Comparison of ENCODE assay signal across 8 mouse cellular contexts in genomic region chr9:68653211-68654038, GRCm38 (mm10). TPM values are rescaled to one million over a fixed set of nuclear protein-coding genes. Genes with fewer than 3 reads are reported as not detected.
DNase-seq lines count a peak whose midpoint lies in the region; ATAC-seq and TF ChIP-seq lines count a peak whose summit lies in the region.

Gene Rora (plus strand): TSS chr9:68653786.

- peak within 1 kb of the TSS; percentile 69 for H3K4me3 ChIP-seq in embryonic fibroblast, embryonic 13.5 days (ENCODE audit: insufficient read depth, low read length)
- H3K4me3 ChIP-seq in heart, embryonic 10.5 days, result peak within 1 kb of the TSS; percentile 85
- H3K4me3 ChIP-seq in limb, embryonic 14.5 days (replicated peaks; ENCODE audit: low read length), result peak within 1 kb of the TSS; percentile 80

- TF ChIP-seq CTCF in embryonic fibroblast, embryonic 13.5 days (IDR thresholded peaks at IDR 0.05; ENCODE audit: borderline replicate concordance, insufficient read depth, low read length), result 0 out of 2 replicates have a peak, but pooled peaks have one; percentile 10

- no peaks in the 10 kb centered on the region for H3K4me1 ChIP-seq in embryonic fibroblast, embryonic 13.5 days (ENCODE audit: control insufficient read depth, insufficient read depth, low read length)
- peaks cover 15% of the 10 kb centered on the region; the same call in 1 of the 2 replicates for H3K4me1 ChIP-seq in heart, embryonic 10.5 days
- peaks cover 9% of the 10 kb centered on the region; the same call in 1 of the 2 replicates for H3K4me1 ChIP-seq in limb, embryonic 14.5 days (ENCODE audit: control insufficient read depth, insufficient read depth, low read length)

- H3K27ac ChIP-seq in embryonic fibroblast, embryonic 13.5 days (ENCODE audit: insufficient read depth, low read length), result peak within 1 kb of the TSS; percentile 32; the same call in 1 of the 2 replicates
- H3K27ac ChIP-seq in heart, embryonic 10.5 days, result peak within 1 kb of the TSS; percentile 92
- peak within 1 kb of the TSS; percentile 87 for H3K27ac ChIP-seq in limb, embryonic 14.5 days (replicated peaks; ENCODE audit: low read depth, low read length)

- peak within 1 kb of the TSS; percentile 97 for H3K4me2 ChIP-seq in limb, embryonic 14.5 days (replicated peaks; ENCODE audit: low read depth, low read length, severe bottlenecking)

- H3K27me3 ChIP-seq in heart, embryonic 10.5 days (ENCODE audit: insufficient read depth, poor library complexity, severe bottlenecking), result peaks cover 4% of the 10 kb centered on the region; the same call in 1 of the 2 replicates
- no peaks in the 10 kb centered on the region for H3K27me3 ChIP-seq in limb, embryonic 14.5 days (ENCODE audit: control insufficient read depth, insufficient read depth, low read length)

- peak; percentile 10 for DNase-seq in thymus, postnatal 4 days
- no peak for DNase-seq in thymus, postnatal 14 days
- DNase-seq in heart, embryonic 10.5 days (ENCODE audit: low spot score), result peak; percentile 81
- DNase-seq in kidney, adult 9 months, result peak; percentile 55
- peak; percentile 72 for DNase-seq in limb, embryonic 14.5 days (ENCODE audit: low spot score)
- DNase-seq in neural tube, embryonic 10.5 days (ENCODE audit: extremely low spot score, low spot score), result peak; percentile 85
- peak; percentile 59 for DNase-seq in urinary bladder, adult 2 months (ENCODE audit: low spot score)

- WGBS in heart, embryonic 10.5 days, result under 1% methylated on average over 72 of the region's 72 CpGs
- WGBS in limb, embryonic 14.5 days, result under 1% methylated on average over 67 of the region's 72 CpGs

- TF ChIP-seq POLR2A in embryonic fibroblast, embryonic 13.5 days (IDR thresholded peaks at IDR 0.05; ENCODE audit: low read depth, low read length), result peak; percentile 60
- TF ChIP-seq POLR2A in limb, embryonic 14.5 days (IDR thresholded peaks at IDR 0.05; ENCODE audit: borderline replicate concordance, extremely low read depth, insufficient read depth, insufficient read length), result 0 out of 2 replicates have a peak, but pooled peaks have one; percentile 35

- no peaks in the 10 kb centered on the region for H3K9me3 ChIP-seq in heart, embryonic 10.5 days
- no peaks in the 10 kb centered on the region for H3K9me3 ChIP-seq in limb, embryonic 14.5 days (ENCODE audit: control insufficient read depth, low read length)

- no peaks in the 10 kb centered on the region for H3K36me3 ChIP-seq in heart, embryonic 10.5 days
- H3K36me3 ChIP-seq in limb, embryonic 14.5 days (ENCODE audit: control insufficient read depth, insufficient read depth, low read length), result no peaks in the 10 kb centered on the region

- H3K9ac ChIP-seq in limb, embryonic 14.5 days (ENCODE audit: low read depth, low read length, severe bottlenecking), result peak within 1 kb of the TSS; percentile 76

- peak; percentile 83 for ATAC-seq in limb, embryonic 14.5 days (ENCODE audit: low FRiP score, low read depth)

RNA-seq across cellular contexts. Expression of gene Rora, which starts in this region (rescaled TPM):
- polyA plus RNA-seq in embryonic fibroblast, embryonic 13.5 days (2011; ENCODE audit: insufficient read length, low read depth, missing spikeins), result 9.4 and 11.2 TPM in 2 replicates
- polyA plus RNA-seq in heart, embryonic 10.5 days (2016; fragmentation: Nextera tagmentation; extraction: Ambion mirVana), result 5.0 and 5.1 TPM in 2 replicates
- 3.7 and 4.5 TPM in 2 replicates for polyA plus RNA-seq in limb, embryonic 14.5 days (2012; rRNA removed)
- 10.1 and 11.4 TPM in 2 replicates for polyA plus RNA-seq in limb, embryonic 14.5 days (2014; fragmentation: Nextera tagmentation; extraction: Ambion mirVana)
- polyA plus RNA-seq in urinary bladder, adult 2 months (2012; rRNA removed), result 12.2 and 17.6 TPM in 2 replicates

Comparison
In these comparisons a context has a peak if more than half of its experiments do, and no peak if none do; other contexts are left out.
1. H3K27ac ChIP-seq: peak in every context shown above with its lines; median percentile 92 in heart, embryonic 10.5 days; 87 in limb, embryonic 14.5 days; 32 in embryonic fibroblast, embryonic 13.5 days.